Comparison of ENCODE assay signal across 8 mouse cellular contexts in the genomic region with DNA sequence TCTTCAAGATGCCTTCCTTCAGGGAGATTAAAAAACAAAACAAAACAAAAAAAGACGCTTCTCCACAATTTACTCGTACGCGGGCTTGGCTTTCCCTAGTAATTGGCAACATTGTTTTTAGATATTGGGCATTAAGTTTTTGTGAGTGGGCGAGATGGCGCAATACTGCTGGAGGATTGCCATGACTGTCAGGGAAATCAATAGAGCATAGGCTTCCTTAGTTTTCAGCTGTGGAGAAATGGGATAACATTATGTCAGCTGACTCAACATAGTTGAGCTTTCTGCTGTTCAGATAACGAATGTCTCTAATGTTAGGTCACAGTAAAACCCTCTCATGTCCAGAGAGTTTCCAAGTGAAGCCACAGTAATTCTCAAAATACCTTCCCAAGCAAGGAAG. TPM values are rescaled to one million over a fixed set of nuclear protein-coding genes. Genes with fewer than 3 reads are reported as not detected.
DNase-seq lines count a peak whose midpoint lies in the region; ATAC-seq and TF ChIP-seq lines count a peak whose summit lies in the region.

No protein-coding gene starts in this region.

- ATAC-seq in heart, embryonic 12.5 days (ENCODE audit: insufficient number of reproducible peaks, low FRiP score) = no peak

- H3K9me3 ChIP-seq in heart, embryonic 12.5 days (replicated peaks) = no peaks in the 10 kb centered on the region

- H3K4me1 ChIP-seq in kidney, adult 2 months (ENCODE audit: control insufficient read depth, insufficient read depth, low read length) = peaks cover 29% of the 10 kb centered on the region
- peaks cover 6% of the 10 kb centered on the region; the same call in 1 of the 2 replicates for H3K4me1 ChIP-seq in heart, embryonic 12.5 days (replicated peaks)

- H3K27me3 ChIP-seq in kidney, adult 2 months (replicated peaks; ENCODE audit: control insufficient read depth, insufficient read depth, low read length) = no peaks in the 10 kb centered on the region
- no peaks in the 10 kb centered on the region for H3K27me3 ChIP-seq in heart, embryonic 12.5 days (replicated peaks)

- peak; percentile 54 for DNase-seq in kidney, adult 2 months
- DNase-seq in kidney, adult 8-10 months = no peak
- DNase-seq in brain, adult 2 months (ENCODE audit: low read depth, low spot score) = peak; percentile 32
- peak; percentile 35 to 52 for DNase-seq in layer of hippocampus, adult 2 months (ENCODE audit: low spot score in 2 of 2)
- DNase-seq in B cell, adult 2 months = no peak
- no peak for DNase-seq in left cerebral cortex, adult 18-20 months (ENCODE audit: low spot score in 2 of 2)

- no peak for TF ChIP-seq POLR2A in kidney, adult 2 months (IDR thresholded peaks at IDR 0.05; ENCODE audit: low read depth, low read length)

- peak overlapping the region; percentile 84 for H3K9ac ChIP-seq in heart, embryonic 12.5 days

- TF ChIP-seq CTCF in kidney, adult 2 months (conservative IDR thresholded peaks at IDR 0.05; ENCODE audit: insufficient read depth, insufficient read length, low read depth, low read length) = no peak
- TF ChIP-seq CTCF in layer of hippocampus, adult 2 months (conservative IDR thresholded peaks at IDR 0.05) = no peak

- peak overlapping the region; percentile 88 for H3K27ac ChIP-seq in kidney, adult 2 months (ENCODE audit: insufficient read depth, low read depth, low read length)
- peak overlapping the region; percentile 69; the same call in 1 of the 2 replicates for H3K27ac ChIP-seq in heart, embryonic 12.5 days (ENCODE audit: poor library complexity, severe bottlenecking)
- peak overlapping the region; percentile 91 for H3K27ac ChIP-seq in layer of hippocampus, adult 2 months
- H3K27ac ChIP-seq in macrophage = no peak overlapping the region

- peaks cover 2% of the 10 kb centered on the region; the same call in 1 of the 2 replicates for H3K36me3 ChIP-seq in kidney, adult 2 months (ENCODE audit: control insufficient read depth, insufficient read depth, low read length)
- H3K36me3 ChIP-seq in heart, embryonic 12.5 days = peaks cover 61% of the 10 kb centered on the region
- H3K36me3 ChIP-seq in macrophage (ENCODE audit: inconsistent target) = peaks cover 48% of the 10 kb centered on the region; the same call in 1 of the 2 replicates

- H3K79me2 ChIP-seq in macrophage (ENCODE audit: inconsistent target) = no peaks in the 10 kb centered on the region

- peak overlapping the region; percentile 71 for H3K4me2 ChIP-seq in heart, embryonic 12.5 days

- peak overlapping the region; percentile 92 for H3K4me3 ChIP-seq in kidney, adult 2 months (ENCODE audit: insufficient read depth, low read depth, low read length)
- peak overlapping the region; percentile 77 for H3K4me3 ChIP-seq in heart, embryonic 12.5 days
- H3K4me3 ChIP-seq in layer of hippocampus, adult 2 months = peak overlapping the region; percentile 90
- H3K4me3 ChIP-seq in macrophage (ENCODE audit: inconsistent target) = peak overlapping the region; percentile 41

- 20% methylated on average over 7 of the region's 7 CpGs for WGBS in kidney, adult 2 months
- 33% methylated on average over 7 of the region's 7 CpGs for WGBS in heart, embryonic 12.5 days
- WGBS in macrophage (ENCODE audit: missing documents) = 55% methylated on average over 7 of the region's 7 CpGs

RNA-seq across cellular contexts. Expression of a gene that starts 0.7 kb away (rescaled TPM):
- 401 and 498 TPM in 2 replicates for polyA plus RNA-seq in kidney, adult 2 months (2012; rRNA removed)
- 37.3 and 39.0 TPM in 2 replicates for polyA plus RNA-seq in heart, embryonic 12.5 days (2016; fragmentation: Nextera tagmentation; extraction: Ambion mirVana)
- total RNA-seq in layer of hippocampus, adult 2 months (2021) = 10 to 100 TPM; 10.6 to 14.3 TPM
- total RNA-seq in macrophage (2018; cell fraction: chromatin; rRNA removed) = 10 to 100 TPM in 23 of 26 experiments, 1 to 10 TPM in 3; 6.0 to 24.6 (median 15.6) TPM
- 10 to 100 TPM; 32.6 to 44.2 (median 39.0) TPM for total RNA-seq in macrophage (2018; cell fraction: cytosol; rRNA removed)
- total RNA-seq in macrophage (2018; cell fraction: nucleus; rRNA removed) = 10 to 100 TPM in 25 of 26 experiments, 1 to 10 TPM in 1; 9.8 to 39.1 (median 19.7) TPM
- polyA plus RNA-seq in macrophage (2018) = 30.1 to 45.1 TPM (median 38.8 TPM) in 3 replicates
- total RNA-seq in left cerebral cortex, adult 18-20 months (2021) = 10 to 100 TPM; 12.3 to 13.0 TPM

RNA-seq across cellular contexts. Expression of a gene that starts 30.8 kb away (rescaled TPM):
- polyA plus RNA-seq in kidney, adult 2 months (2012; rRNA removed) = 19.3 and 23.6 TPM in 2 replicates
- 31.4 and 31.9 TPM in 2 replicates for polyA plus RNA-seq in heart, embryonic 12.5 days (2016; fragmentation: Nextera tagmentation; extraction: Ambion mirVana)
- 10 to 100 TPM; 38.4 to 40.8 TPM for total RNA-seq in layer of hippocampus, adult 2 months (2021)
- total RNA-seq in macrophage (2018; cell fraction: chromatin; rRNA removed) = 10 to 100 TPM; 11.0 to 83.3 (median 35.0) TPM
- total RNA-seq in macrophage (2018; cell fraction: cytosol; rRNA removed) = 10 to 100 TPM; 33.5 to 62.3 (median 41.3) TPM
- total RNA-seq in macrophage (2018; cell fraction: nucleus; rRNA removed) = 10 to 100 TPM; 17.4 to 57.7 (median 29.1) TPM
- polyA plus RNA-seq in macrophage (2018) = 36.8 to 42.4 TPM (median 38.6 TPM) in 3 replicates
- 10 to 100 TPM; 41.1 to 43.1 TPM for total RNA-seq in left cerebral cortex, adult 18-20 months (2021)

RNA-seq across cellular contexts. Expression of a gene that starts 31.7 kb away (rescaled TPM):
- 28.2 and 32.1 TPM in 2 replicates for polyA plus RNA-seq in kidney, adult 2 months (2012; rRNA removed)
- 74.3 and 76.3 TPM in 2 replicates for polyA plus RNA-seq in heart, embryonic 12.5 days (2016; fragmentation: Nextera tagmentation; extraction: Ambion mirVana)
- 10 to 100 TPM; 51.0 to 55.8 TPM for total RNA-seq in layer of hippocampus, adult 2 months (2021)
- total RNA-seq in macrophage (2018; cell fraction: chromatin; rRNA removed) = 100 to 1,000 TPM in 6 of 26 experiments, 10 to 100 TPM in 20; 13.2 to 105 (median 59.4) TPM
- 10 to 100 TPM; 27.8 to 44.6 (median 38.7) TPM for total RNA-seq in macrophage (2018; cell fraction: cytosol; rRNA removed)
- total RNA-seq in macrophage (2018; cell fraction: nucleus; rRNA removed) = 10 to 100 TPM; 14.5 to 96.3 (median 47.1) TPM
- polyA plus RNA-seq in macrophage (2018) = 39.6 to 58.9 TPM (median 52.0 TPM) in 3 replicates
- 10 to 100 TPM; 44.4 to 48.8 TPM for total RNA-seq in left cerebral cortex, adult 18-20 months (2021)

RNA-seq across cellular contexts. Expression of a gene that starts 56.6 kb away (rescaled TPM):
- polyA plus RNA-seq in kidney, adult 2 months (2012; rRNA removed) = 15.8 and 19.1 TPM in 2 replicates
- 38.6 and 39.9 TPM in 2 replicates for polyA plus RNA-seq in heart, embryonic 12.5 days (2016; fragmentation: Nextera tagmentation; extraction: Ambion mirVana)
- 10 to 100 TPM; 16.9 to 17.0 TPM for total RNA-seq in layer of hippocampus, adult 2 months (2021)
- total RNA-seq in macrophage (2018; cell fraction: chromatin; rRNA removed) = 100 to 1,000 TPM; 103 to 555 (median 216) TPM
- total RNA-seq in macrophage (2018; cell fraction: cytosol; rRNA removed) = 100 to 1,000 TPM in 22 of 26 experiments, 10 to 100 TPM in 4; 86.1 to 147 (median 109) TPM
- total RNA-seq in macrophage (2018; cell fraction: nucleus; rRNA removed) = 100 to 1,000 TPM; 144 to 491 (median 256) TPM
- 84.3 to 118 TPM (median 89.4 TPM) in 3 replicates for polyA plus RNA-seq in macrophage (2018)
- total RNA-seq in left cerebral cortex, adult 18-20 months (2021) = 10 to 100 TPM; 14.1 to 15.4 TPM

Comparison
In these comparisons a context has a peak if more than half of its experiments do, and no peak if none do; other contexts are left out.
1. DNase-seq: peak in kidney, adult 2 months (single experiment), brain, adult 2 months (single experiment) and layer of hippocampus, adult 2 months (2 of 2); none in kidney, adult 8-10 months (0 of 2), B cell, adult 2 months (0 of 2) and left cerebral cortex, adult 18-20 months (0 of 2).
2. H3K4me3 ChIP-seq: peak in every context shown above with its lines; median percentile 92 in kidney, adult 2 months; 90 in layer of hippocampus, adult 2 months; 77 in heart, embryonic 12.5 days; 41 in macrophage.